Mouse (Mus musculus) MEL (cell line): ENCODE results near the gene Sort1. TPM values are rescaled to one million over a fixed set of nuclear protein-coding genes. Genes with fewer than 3 reads are reported as not detected.

Experiments
- DNase-seq: peaks from one replicate; pipeline ENCODE4 v3.0.0; 2011; ENCODE audit warnings: low read depth, low spot score
- H3K27ac ChIP-seq: 2 replicates; pipeline ENCODE4 v1.5.1; 2012; ENCODE audit warnings: low read depth, mild to moderate bottlenecking, control low read depth, low read length, moderate library complexity; ENCODE audit not compliant: control insufficient read depth
- H3K27me3 ChIP-seq, 2 experiments: fragments of 150-350 bp in 1 of 2; sonication (generic) in 1 of 2; 2 replicates each; pipeline ENCODE4 v1.6.1; 2012; ENCODE audit warnings: low read length in 2 of 2, mild to moderate bottlenecking in 2 of 2, improper control_type of control experiment in 1 of 2, moderate library complexity in 1 of 2; ENCODE audit not compliant: insufficient read depth in 2 of 2, control insufficient read depth in 1 of 2
- H3K36me3 ChIP-seq, 2 experiments: 2 replicates each; pipeline ENCODE4 v1.6.1; 2012 to 2014; ENCODE audit warnings: low read length in 2 of 2, improper control_type of control experiment in 1 of 2, inconsistent platforms in 1 of 2, mild to moderate bottlenecking in 1 of 2; ENCODE audit not compliant: insufficient read depth in 2 of 2, control insufficient read depth in 1 of 2
- H3K4me1 ChIP-seq, 2 experiments: fragments of 150-350 bp in 1 of 2; sonication (generic) in 1 of 2; 2 replicates each; pipeline ENCODE4 v1.6.1; 2012; ENCODE audit warnings: low read length in 2 of 2, improper control_type of control experiment in 1 of 2, mild to moderate bottlenecking in 1 of 2; ENCODE audit not compliant: insufficient read depth in 2 of 2, control insufficient read depth in 1 of 2
- H3K4me3 ChIP-seq, 2 experiments: fragments of 150-350 bp in 1 of 2; sonication (generic) in 1 of 2; 2 replicates each; pipeline ENCODE4 v1.5.1; 2012; ENCODE audit warnings: low read depth in 2 of 2, low read length in 2 of 2, mild to moderate bottlenecking in 2 of 2, moderate library complexity in 2 of 2, control low read depth in 1 of 2, improper control_type of control experiment in 1 of 2; ENCODE audit not compliant: control insufficient read depth in 1 of 2, insufficient read depth in 1 of 2
- H3K79me2 ChIP-seq: 2 replicates; pipeline ENCODE4 v1.6.1; 2012; ENCODE audit warnings: mild to moderate bottlenecking, low read length, moderate library complexity; ENCODE audit not compliant: control insufficient read depth, poor library complexity, insufficient read depth
- H3K9ac ChIP-seq: 2 replicates; pipeline ENCODE4 v1.6.1; 2012; ENCODE audit warnings: low read depth, mild to moderate bottlenecking, control low read depth, low read length, moderate library complexity; ENCODE audit not compliant: control insufficient read depth, poor library complexity, severe bottlenecking
- H3K9me3 ChIP-seq: fragments of 150-350 bp; sonication (generic); replicated peaks from 2 replicates; pipeline ENCODE4 v1.6.1; 2012; ENCODE audit warnings: mild to moderate bottlenecking, low read length, improper control_type of control experiment, moderate library complexity; ENCODE audit not compliant: insufficient read depth
- CTCF ChIP-seq, 3 experiments: IDR thresholded peaks in 2 of 3; conservative IDR thresholded peaks in 1 of 3; 2 replicates each; pipeline ENCODE4 v1.5.1; 2011 to 2012; ENCODE audit warnings: low read length in 3 of 3, low read depth in 2 of 3, mild to moderate bottlenecking in 2 of 3, improper control_type of control experiment in 1 of 3, inconsistent platforms in 1 of 3, mixed read lengths in 1 of 3, moderate library complexity in 1 of 3; ENCODE audit not compliant: control insufficient read depth in 1 of 3, insufficient read depth in 1 of 3, poor library complexity in 1 of 3, severe bottlenecking in 1 of 3
- E2F4 ChIP-seq: IDR thresholded peaks from 2 replicates; pipeline ENCODE4 v1.6.1; 2011; ENCODE audit warnings: low read depth, low read length, improper control_type of control experiment, borderline replicate concordance
- EP300 ChIP-seq, 2 experiments: IDR thresholded peaks; 2 replicates each; pipeline ENCODE4 v1.6.1; 2011; ENCODE audit warnings: improper control_type of control experiment in 2 of 2, low read length in 2 of 2, low read depth in 1 of 2, mild to moderate bottlenecking in 1 of 2
- ETS1 ChIP-seq: IDR thresholded peaks from 2 replicates; pipeline ENCODE4 v1.6.1; 2012; ENCODE audit warnings: low read depth, mild to moderate bottlenecking, inconsistent platforms, low read length, improper control_type of control experiment, moderate library complexity
- GABPA ChIP-seq: IDR thresholded peaks from 2 replicates; pipeline ENCODE4 v1.6.1; 2012; ENCODE audit warnings: low read depth, mild to moderate bottlenecking, inconsistent platforms, low read length, improper control_type of control experiment, moderate library complexity
- HCFC1 ChIP-seq: IDR thresholded peaks from 2 replicates; pipeline ENCODE4 v1.6.1; 2012; ENCODE audit warnings: low read depth, mild to moderate bottlenecking, inconsistent platforms, low read length, improper control_type of control experiment, moderate library complexity
- MAFK ChIP-seq: IDR thresholded peaks from 2 replicates; pipeline ENCODE4 v1.6.1; 2011; ENCODE audit warnings: low read depth, mild to moderate bottlenecking, low read length, improper control_type of control experiment, borderline replicate concordance
- MAX ChIP-seq: IDR thresholded peaks from 2 replicates; pipeline ENCODE4 v1.6.1; 2011; ENCODE audit warnings: low read length, improper control_type of control experiment
- MEF2A ChIP-seq: IDR thresholded peaks from 2 replicates; pipeline ENCODE4 v1.6.1; 2014; ENCODE audit warnings: low read depth, mild to moderate bottlenecking, inconsistent platforms, low read length, improper control_type of control experiment; ENCODE audit not compliant: poor library complexity, insufficient replicate concordance, severe bottlenecking; ENCODE audit errors: extremely low read depth
- NELFE ChIP-seq: IDR thresholded peaks from 2 replicates; pipeline ENCODE4 v1.6.1; 2011; ENCODE audit warnings: low read depth, low read length, improper control_type of control experiment
- NRF1 ChIP-seq: IDR thresholded peaks from 2 replicates; pipeline ENCODE4 v1.6.1; 2014; ENCODE audit warnings: low read depth, mild to moderate bottlenecking, inconsistent platforms, low read length, improper control_type of control experiment, moderate library complexity; ENCODE audit not compliant: poor library complexity, insufficient read depth, severe bottlenecking
- SIN3A ChIP-seq: IDR thresholded peaks from 2 replicates; pipeline ENCODE4 v1.6.1; 2012; ENCODE audit warnings: low read length, improper control_type of control experiment, inconsistent platforms
- TAL1 ChIP-seq: IDR thresholded peaks from 2 replicates; pipeline ENCODE4 v1.6.1; 2012; ENCODE audit warnings: mild to moderate bottlenecking, inconsistent platforms, low read length, moderate library complexity, mixed read lengths
- TBP ChIP-seq: IDR thresholded peaks from 2 replicates; pipeline ENCODE4 v1.8.0; 2011; ENCODE audit warnings: low read depth, low read length, improper control_type of control experiment
- TCF12 ChIP-seq: IDR thresholded peaks from 2 replicates; pipeline ENCODE4 v1.6.1; 2014; ENCODE audit warnings: low read depth, mild to moderate bottlenecking, inconsistent platforms, low read length, improper control_type of control experiment, moderate library complexity
- UBTF ChIP-seq: IDR thresholded peaks from 2 replicates; pipeline ENCODE4 v1.6.1; 2012; ENCODE audit warnings: low read depth, mild to moderate bottlenecking, inconsistent platforms, low read length, improper control_type of control experiment, moderate library complexity, borderline replicate concordance; ENCODE audit not compliant: insufficient read depth
- USF1 ChIP-seq: IDR thresholded peaks from 2 replicates; pipeline ENCODE4 v1.6.1; 2014; ENCODE audit warnings: low read depth, mild to moderate bottlenecking, inconsistent platforms, low read length, improper control_type of control experiment, moderate library complexity
- USF2 ChIP-seq, 2 experiments: IDR thresholded peaks; 2 replicates each; pipeline ENCODE4 v1.6.1; 2011 to 2012; ENCODE audit warnings: improper control_type of control experiment in 2 of 2, low read length in 2 of 2, borderline replicate concordance in 1 of 2, inconsistent platforms in 1 of 2, low read depth in 1 of 2, mild to moderate bottlenecking in 1 of 2; ENCODE audit not compliant: insufficient read depth in 1 of 2
- polyA plus RNA-seq, 2 experiments: library from polyadenylated mRNA; stranded (reverse) in 1 of 2; unstranded in 1 of 2; fragments of >175 nt in 1 of 2; fragments of >200 nt in 1 of 2; gene quantifications; 2 replicates each; pipeline versions ENCODE4 v1.2.1 to v1.2.4; 2012; ENCODE audit warnings: low replicate concordance in 2 of 2, low read depth in 1 of 2; ENCODE audit not compliant: insufficient read length in 2 of 2, insufficient read depth in 1 of 2, missing spikeins in 1 of 2
- total RNA-seq: library from RNA; depleted of rRNA; stranded (reverse); fragments of 300-350 nt; gene quantifications from 2 replicates; pipeline ENCODE4 v1.2.3, GENCODE M21; 2012

Gene Sort1
- total and polyA plus RNA-seq, 3 experiments: 10.2 to 28.3 (median 22.7) TPM

DNA sequence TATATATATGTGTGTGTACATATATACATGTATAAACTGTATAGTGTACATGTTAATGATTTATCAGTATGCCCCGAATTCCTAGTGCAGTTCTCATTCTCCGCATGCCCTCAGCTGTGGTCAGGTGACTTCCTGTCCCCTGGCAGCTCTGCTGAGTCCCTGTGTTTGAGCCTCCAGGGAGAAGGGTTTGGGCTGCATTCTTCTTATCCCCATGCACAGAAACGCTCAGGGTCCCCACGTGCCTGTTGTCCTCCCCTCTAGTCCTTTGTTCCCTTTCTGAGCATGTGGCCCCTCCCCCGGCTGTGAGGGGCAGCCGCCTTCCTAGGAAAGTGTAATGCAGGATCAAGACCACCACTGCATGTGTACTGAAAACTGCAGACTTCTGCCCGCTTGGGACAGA is 77.0 kb downstream of the Sort1 start:
- H3K4me1 ChIP-seq: peaks cover 0 to 11% of the 10 kb centered on the region in 2 experiments; a peak in 2 of 4 replicates
- peaks cover 0 to 4% of the 10 kb centered on the region in 2 experiments; a peak in 1 of 4 replicates for H3K36me3 ChIP-seq
- H3K9ac ChIP-seq: no peak overlapping the region
- H3K4me3 ChIP-seq: no peak overlapping the region
- H3K9me3 ChIP-seq: no peaks in the 10 kb centered on the region
- H3K79me2 ChIP-seq: no peaks in the 10 kb centered on the region
- no peak overlapping the region for H3K27ac ChIP-seq
- DNase-seq: no peak
- H3K27me3 ChIP-seq: no peaks in the 10 kb centered on the region
- TF ChIP-seq SIN3A (no peak), ETS1 (no peak), TBP (no peak), NELFE (no peak), EP300 (IDR thresholded peaks at IDR 0.05; ENCODE audit: low read depth in 1 of 2, low read length in 2 of 2) (no peak), CTCF (IDR thresholded peaks at IDR 0.05 in 2 of 3, conservative IDR thresholded peaks at IDR 0.05 in 1 of 3; ENCODE audit: control insufficient read depth in 1 of 3, insufficient read depth in 1 of 3, low read depth in 2 of 3, low read length in 3 of 3, poor library complexity in 1 of 3, severe bottlenecking in 1 of 3) (no peak), TAL1 (no peak), TCF12 (no peak), NRF1 (no peak), GABPA (no peak), HCFC1 (no peak), MAX (no peak), E2F4 (no peak), MAFK (no peak), USF2 (IDR thresholded peaks at IDR 0.05; ENCODE audit: borderline replicate concordance in 1 of 2, insufficient read depth in 1 of 2, low read depth in 1 of 2, low read length in 2 of 2) (no peak)

DNA sequence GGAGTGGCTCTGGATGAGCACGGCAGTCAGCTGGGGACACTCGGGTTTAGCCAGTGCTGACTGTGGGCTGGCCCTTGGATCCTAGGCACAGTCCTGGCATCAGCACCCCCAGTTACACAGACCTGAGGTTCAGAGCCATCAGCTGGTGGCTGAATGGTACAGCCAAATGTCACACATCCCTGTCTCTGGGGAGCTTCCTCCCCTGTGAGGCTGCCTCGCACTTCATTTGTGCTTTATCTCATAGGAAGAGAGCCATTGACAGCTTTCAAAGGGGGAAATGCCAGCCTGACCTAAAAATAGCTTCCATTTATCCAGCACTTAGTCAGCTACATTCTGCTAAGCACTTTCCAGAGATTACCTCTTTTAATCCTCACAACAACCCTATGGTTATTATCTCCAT is 79.7 kb downstream of the Sort1 start:
- Histone ChIP-seq H3K9me3 (no peaks in the 10 kb centered on the region), H3K27me3 (no peaks in the 10 kb centered on the region)
- TF ChIP-seq MAFK (no peak), SIN3A (0 out of 2 replicates have a peak, but pooled peaks have one; percentile 13), MEF2A (peak; percentile 78; the same call in 1 of the 2 replicates), TBP (0 out of 2 replicates have a peak, but pooled peaks have one; percentile 8), USF1 (no peak), UBTF (no peak), EP300 (IDR thresholded peaks at IDR 0.05; ENCODE audit: low read depth in 1 of 2, low read length in 2 of 2) (0 out of 4 replicates have a peak, but pooled peaks of 1 of the 2 experiments have one; percentile 14)
- TF ChIP-seq, all 39 proteins: peak for 4
- DNase-seq: peak; percentile 47
- no peak overlapping the region for H3K4me3 ChIP-seq
- H3K4me1 ChIP-seq: peaks cover 3 to 12% of the 10 kb centered on the region in 2 experiments
- peaks cover 0 to 7% of the 10 kb centered on the region in 2 experiments; a peak in 2 of 4 replicates for H3K36me3 ChIP-seq
- no peaks in the 10 kb centered on the region for H3K79me2 ChIP-seq
- no peak overlapping the region for H3K27ac ChIP-seq
- H3K9ac ChIP-seq: no peak overlapping the region
